In the genomic region with DNA sequence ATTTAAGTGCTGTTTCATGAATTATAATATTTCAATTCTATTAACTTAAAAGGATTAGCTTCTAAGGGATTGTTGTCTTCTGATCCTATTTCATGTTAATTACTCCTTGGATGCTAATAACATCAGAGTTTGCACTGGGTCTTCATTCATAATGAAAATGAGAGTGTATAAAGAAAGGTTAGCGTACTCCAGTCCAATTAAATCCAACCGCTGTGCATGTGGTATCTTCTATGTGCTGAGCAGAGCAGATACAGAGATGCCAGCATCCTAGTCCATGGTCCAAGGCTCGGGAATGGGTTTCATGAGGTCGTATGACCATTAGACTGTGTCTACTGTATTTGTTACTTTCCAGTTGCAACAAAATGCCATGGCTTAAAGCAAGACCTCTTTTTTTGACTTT, we compare ENCODE assay signal across 22 mouse cellular contexts.
"Had no signal": no experiment of that assay in that cellular context is flagged by ENCODE, and none has a peak within 500 bp of the region (broad histone marks: within the 10 kb centered on the region; RNA-seq: fewer than 3 reads in every experiment).

No protein-coding gene starts in this region.

- H3K36me3 ChIP-seq: heart, embryonic 13.5 days; heart, embryonic 15.5 days; hindbrain, embryonic 13.5 days; limb, embryonic 12.5 days; limb, embryonic 15.5 days; liver, embryonic 12.5 days had no signal

- H3K4me1 ChIP-seq: heart, embryonic 13.5 days; heart, embryonic 15.5 days; hindbrain, embryonic 13.5 days; limb, embryonic 12.5 days; liver, embryonic 12.5 days had no signal

- H3K27me3 ChIP-seq: heart, embryonic 13.5 days; heart, embryonic 15.5 days; hindbrain, embryonic 13.5 days; limb, embryonic 12.5 days; limb, embryonic 15.5 days; liver, embryonic 12.5 days had no signal

- H3K27ac ChIP-seq: heart, adult 2 months; heart, embryonic 13.5 days; heart, embryonic 15.5 days; hindbrain, embryonic 13.5 days; hindbrain, postnatal 0 days; kidney, postnatal 0 days; limb, embryonic 12.5 days; limb, embryonic 15.5 days; liver, embryonic 12.5 days had no signal

- H3K4me2 ChIP-seq: heart, embryonic 11.5 days; heart, embryonic 13.5 days; heart, embryonic 15.5 days; hindbrain, embryonic 13.5 days; limb, embryonic 12.5 days; limb, embryonic 15.5 days; liver, embryonic 12.5 days had no signal

- H3K9ac ChIP-seq: forebrain, postnatal 0 days; heart, embryonic 13.5 days; heart, embryonic 15.5 days; hindbrain, embryonic 13.5 days; limb, embryonic 12.5 days; limb, embryonic 15.5 days; liver, embryonic 12.5 days had no signal

- ATAC-seq: forebrain, postnatal 0 days; hindbrain, postnatal 0 days; intestine, embryonic 16.5 days; liver, embryonic 12.5 days had no signal

- H3K4me3 ChIP-seq: heart, adult 2 months; heart, embryonic 13.5 days; heart, embryonic 15.5 days; hindbrain, embryonic 13.5 days; limb, embryonic 12.5 days; limb, embryonic 15.5 days; liver, embryonic 12.5 days had no signal

- H3K9me3 ChIP-seq: heart, embryonic 13.5 days; heart, embryonic 15.5 days; hindbrain, embryonic 13.5 days; limb, embryonic 12.5 days; limb, embryonic 15.5 days; liver, embryonic 12.5 days had no signal

- DNase-seq: forebrain, postnatal 0 days; gastrocnemius, postnatal 14 days; gastrocnemius, postnatal 36 days; heart, adult 2 months; heart, postnatal 14 days; heart, postnatal 36 days; kidney, adult 11 months; kidney, postnatal 14 days; kidney, postnatal 36 days; layer of hippocampus, adult 9-11 months; layer of hippocampus, postnatal 36 days; left cerebral cortex, postnatal 4 days had no signal
